Mouse (Mus musculus) embryonic fibroblast, embryonic 13.5 days (primary cell): ENCODE results near the gene Msantd3.

ENCODE experiments used
- CTCF ChIP-seq: IDR thresholded peaks from 2 replicates; pipeline ENCODE4 v1.5.1; 2011; ENCODE audit warnings: mild to moderate bottlenecking, control low read depth, low read length, moderate library complexity, borderline replicate concordance; ENCODE audit not compliant: insufficient read depth
- POLR2A ChIP-seq: IDR thresholded peaks from 2 replicates; pipeline ENCODE4 v1.6.1; 2011; ENCODE audit warnings: low read depth, mild to moderate bottlenecking, control low read depth, low read length, moderate library complexity

GRCm38 (mm10) chr4:48609485-48609884, 69.8 kb downstream of the Msantd3 start:
- no peak for TF ChIP-seq CTCF
- TF ChIP-seq POLR2A, result no peak
